Comparison of ENCODE assay signal across 12 mouse cellular contexts in the genomic region with DNA sequence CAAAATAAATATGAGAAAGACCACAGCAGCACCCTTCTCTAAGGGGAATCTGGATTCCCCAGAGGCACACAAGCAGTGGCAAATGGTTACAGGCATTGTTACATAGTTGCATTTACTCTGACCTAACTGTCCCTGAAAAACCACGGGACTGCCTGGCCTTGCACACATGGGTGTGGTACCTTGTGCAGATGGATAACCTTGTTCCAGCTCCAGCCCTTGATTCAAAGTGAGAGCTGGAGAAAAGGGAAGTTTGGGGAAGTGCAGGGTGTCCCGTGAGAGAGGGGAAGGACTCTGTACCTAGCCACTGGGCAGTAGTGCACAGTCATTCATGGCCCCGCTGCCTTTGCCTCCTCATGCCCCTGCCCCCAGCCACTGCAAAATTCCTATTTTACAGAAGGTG. TPM values are rescaled to one million over a fixed set of nuclear protein-coding genes. Genes with fewer than 3 reads are reported as not detected.
DNase-seq lines count a peak whose midpoint lies in the region; ATAC-seq and TF ChIP-seq lines count a peak whose summit lies in the region.
"Had no signal": no experiment of that assay in that cellular context is flagged by ENCODE, and none has a peak within 500 bp of the region (broad histone marks: within the 10 kb centered on the region; RNA-seq: fewer than 3 reads in every experiment).

No protein-coding gene starts in this region.

- H3K36me3 ChIP-seq in liver, adult 2 months (ENCODE audit: control insufficient read depth, insufficient read depth, low read length), result no peaks in the 10 kb centered on the region
- no peaks in the 10 kb centered on the region for H3K36me3 ChIP-seq in heart, embryonic 14.5 days (ENCODE audit: control insufficient read depth, insufficient read depth, low read length)
- no peaks in the 10 kb centered on the region for H3K36me3 ChIP-seq in megakaryocyte, embryonic 14.5 days (replicated peaks; ENCODE audit: low read length)

- H3K79me2 ChIP-seq in liver, adult 2 months (ENCODE audit: control insufficient read depth, insufficient read depth, low read length), result no peaks in the 10 kb centered on the region

- no peak for ATAC-seq in heart, embryonic 14.5 days (ENCODE audit: insufficient number of reproducible peaks, insufficient read depth, low FRiP score, low read depth)
- ATAC-seq: midbrain, embryonic 16.5 days had no signal

- H3K27ac ChIP-seq in liver, adult 2 months (replicated peaks; ENCODE audit: insufficient read depth, low read depth, low read length), result peak overlapping the region; percentile 26; the same call in 1 of the 2 replicates
- H3K27ac ChIP-seq in heart, embryonic 14.5 days (replicated peaks in 1 of 2; ENCODE audit: control insufficient read depth in 1 of 2, insufficient read depth in 1 of 2, low read depth in 2 of 2, low read length in 2 of 2), result 0 out of 4 replicates have a peak overlapping the region, but pooled peaks of 1 of the 2 experiments have one; percentile 7

- H3K4me1 ChIP-seq in liver, adult 2 months (ENCODE audit: control insufficient read depth, insufficient read depth, low read length), result peaks cover 3% of the 10 kb centered on the region; the same call in 1 of the 2 replicates
- H3K4me1 ChIP-seq in heart, embryonic 14.5 days (ENCODE audit: control insufficient read depth in 2 of 2, insufficient read depth in 2 of 2, low read length in 2 of 2), result peaks cover 37 to 41% of the 10 kb centered on the region in 2 experiments
- H3K4me1 ChIP-seq in megakaryocyte, embryonic 14.5 days, result peaks cover 45% of the 10 kb centered on the region

- 55% methylated on average over 3 of the region's 3 CpGs for WGBS in liver, adult 2 months
- WGBS in heart, embryonic 14.5 days, result 62% methylated on average over 3 of the region's 3 CpGs

- no peaks in the 10 kb centered on the region for H3K9me3 ChIP-seq in heart, embryonic 14.5 days (ENCODE audit: control insufficient read depth, low read length)
- H3K9me3 ChIP-seq in megakaryocyte, embryonic 14.5 days, result no peaks in the 10 kb centered on the region

- H3K4me3 ChIP-seq in liver, adult 2 months (ENCODE audit: insufficient read depth, low read depth, low read length), result no peak overlapping the region
- no peak overlapping the region; a peak in 1 of 4 replicates for H3K4me3 ChIP-seq in heart, embryonic 14.5 days (ENCODE audit: control insufficient read depth in 1 of 2, insufficient read depth in 1 of 2, low read depth in 1 of 2, low read length in 2 of 2)
- peak overlapping the region; percentile 23 for H3K4me3 ChIP-seq in megakaryocyte, embryonic 14.5 days (replicated peaks)

- H3K4me2 ChIP-seq in heart, embryonic 14.5 days (ENCODE audit: low read length), result peak overlapping the region; percentile 97

- no peak for TF ChIP-seq CTCF in liver, adult 2 months (IDR thresholded peaks at IDR 0.05; ENCODE audit: low read depth, low read length)

- no peak overlapping the region for H3K9ac ChIP-seq in liver, adult 2 months (ENCODE audit: low read depth, low read length)
- H3K9ac ChIP-seq in heart, embryonic 14.5 days (ENCODE audit: low read length), result peak overlapping the region; percentile 32; the same call in 1 of the 2 replicates

- peak; percentile 57 to 73 for DNase-seq in adrenal gland, adult (ENCODE audit: inconsistent age in 2 of 2, low spot score in 1 of 2)
- no peak for DNase-seq in adrenal gland, postnatal 4 days (ENCODE audit: low spot score in 2 of 2)
- DNase-seq in liver, adult 2 months (ENCODE audit: extremely low read depth, low read depth, low spot score), result no peak
- no peak for DNase-seq in liver
- DNase-seq in embryo, embryonic 10.5 days (ENCODE audit: low spot score), result no peak
- no peak for DNase-seq in yolk sac, embryonic 10.5 days (ENCODE audit: low spot score)
- DNase-seq: cerebellum, adult 9-11 months; kidney, adult 2 months; right cerebral cortex, postnatal 4 days had no signal

- peaks cover 15% of the 10 kb centered on the region for H3K27me3 ChIP-seq in liver, adult 2 months (ENCODE audit: control insufficient read depth, insufficient read depth, low read length)
- H3K27me3 ChIP-seq in heart, embryonic 14.5 days (ENCODE audit: control insufficient read depth, insufficient read depth, low read length), result peaks cover 22% of the 10 kb centered on the region; the same call in 1 of the 2 replicates
- H3K27me3 ChIP-seq in megakaryocyte, embryonic 14.5 days (replicated peaks), result peaks cover 65% of the 10 kb centered on the region

- no peak for TF ChIP-seq POLR2A in liver, adult 2 months (IDR thresholded peaks at IDR 0.05; ENCODE audit: extremely low read depth, insufficient read depth, low read length)

RNA-seq across cellular contexts. Expression of gene Tgfbi, which starts 2.4 kb away (rescaled TPM):
- 10 to 100 TPM; 52.0 to 53.4 TPM for total RNA-seq in adrenal gland, postnatal 4 days (2021)
- 34.3 and 39.3 TPM in 2 replicates for total RNA-seq in liver, adult 2 months (2014; rRNA removed)
- 23.3 and 27.2 TPM in 2 replicates for polyA plus RNA-seq in liver, adult 2 months (2012; rRNA removed)
- 37.7 and 46.2 TPM in 2 replicates for polyA plus RNA-seq in heart, embryonic 14.5 days (2014; fragmentation: Nextera tagmentation; extraction: Ambion mirVana)
- polyA plus RNA-seq in megakaryocyte, embryonic 14.5 days (2012; ENCODE audit: insufficient read depth, low replicate concordance), result 7.2 TPM in 1 of 2 replicates, not detected in the other

Comparison
In these comparisons a context has a peak if more than half of its experiments do, and no peak if none do; other contexts are left out.
1. DNase-seq: peak in adrenal gland, adult (2 of 2); none in adrenal gland, postnatal 4 days (0 of 2), liver, adult 2 months (single experiment), liver (single experiment), embryo, embryonic 10.5 days (single experiment) and yolk sac, embryonic 10.5 days (single experiment).